Mouse (Mus musculus): ENCODE results near the gene Gm5447. TPM values are rescaled to one million over a fixed set of nuclear protein-coding genes. Genes with fewer than 3 reads are reported as not detected.

Gm5447 gene
- polyA plus RNA-seq, 1 experiment from 2014 or later, result 0.11 TPM

DNA sequence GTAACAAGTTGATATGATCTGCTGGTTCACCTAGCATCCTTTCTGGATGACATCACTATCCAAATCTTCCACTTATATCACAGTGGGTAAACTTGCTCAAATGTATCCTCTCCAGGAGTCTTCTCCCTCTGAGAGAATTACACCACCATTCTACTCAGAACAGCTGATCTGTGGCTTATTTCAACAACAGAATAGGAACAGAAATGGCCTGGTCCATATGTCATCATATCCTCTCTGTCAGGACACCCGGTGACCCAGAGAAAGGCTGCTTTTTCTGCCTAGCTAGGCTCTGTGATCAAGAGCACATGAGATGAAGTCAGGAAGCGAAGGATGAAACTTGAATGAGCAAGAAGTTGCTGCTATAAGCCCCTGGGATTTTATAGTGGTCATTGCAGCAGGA lies 13.7 kb downstream of the Gm5447 start:
- H3K9me3 ChIP-seq, result no peaks in the 10 kb centered on the region

DNA sequence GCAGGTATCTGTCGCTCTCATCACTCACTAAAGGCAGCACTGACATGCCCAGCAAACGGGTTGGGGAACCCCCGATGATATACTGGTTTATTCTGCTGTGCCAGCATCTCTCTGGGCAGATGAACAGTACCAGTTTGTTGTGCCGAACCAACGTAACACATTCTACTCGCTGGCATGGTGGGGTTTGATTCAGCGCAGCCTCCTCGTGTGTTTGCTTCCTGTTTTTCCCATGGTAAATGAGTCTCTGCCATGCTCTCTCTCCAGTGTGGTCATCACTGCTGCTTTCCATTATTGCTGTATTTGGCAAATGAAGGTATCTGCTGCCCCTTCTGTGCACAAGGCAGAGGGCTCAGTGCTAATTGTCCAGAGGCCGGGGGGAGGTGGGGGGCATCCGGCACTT lies 15.7 kb downstream of the Gm5447 start:
- 93% methylated on average over 10 of the region's 10 CpGs for WGBS

More for the DNA sequence above, 13.7 kb downstream of the Gm5447 start:
- WGBS, result 87% methylated on average over 2 of the region's 2 CpGs
- no peak for ATAC-seq
- no peaks in the 10 kb centered on the region for H3K36me3 ChIP-seq
- H3K27ac ChIP-seq, result no peak overlapping the region
- no peak overlapping the region for H3K9ac ChIP-seq (replicated peaks)
- no peak overlapping the region for H3K4me2 ChIP-seq (replicated peaks)
- H3K27me3 ChIP-seq, result peaks cover 15% of the 10 kb centered on the region
- H3K4me1 ChIP-seq (replicated peaks), result peaks cover 13% of the 10 kb centered on the region
- H3K4me3 ChIP-seq (replicated peaks), result no peak overlapping the region

DNA sequence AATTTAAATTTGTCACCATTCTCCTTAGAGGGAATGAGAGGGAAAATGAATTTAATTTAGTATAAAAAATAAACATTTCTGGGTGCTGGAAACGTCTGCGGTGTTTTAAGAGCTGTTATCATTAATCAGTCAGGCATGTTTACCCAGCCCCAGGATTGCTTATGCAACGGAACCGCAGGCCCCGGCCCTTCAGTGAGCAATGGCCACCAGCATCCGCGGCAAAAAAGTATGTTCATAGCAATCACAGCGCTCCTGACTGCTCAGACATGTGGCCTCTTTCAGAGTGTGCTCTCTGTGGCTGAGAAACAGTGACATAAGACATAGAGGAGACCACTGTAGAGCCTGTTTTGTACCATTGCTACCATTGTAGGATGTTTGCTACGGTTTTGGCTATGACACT lies 16.2 kb downstream of the Gm5447 start:
- no peaks in the 10 kb centered on the region for H3K9me3 ChIP-seq
- H3K4me1 ChIP-seq (replicated peaks), result peaks cover 11% of the 10 kb centered on the region
- H3K4me2 ChIP-seq (replicated peaks), result no peak overlapping the region
- no peaks in the 10 kb centered on the region for H3K36me3 ChIP-seq
- no peak overlapping the region for H3K4me3 ChIP-seq (replicated peaks)
- H3K9ac ChIP-seq (replicated peaks), result no peak overlapping the region
- H3K27me3 ChIP-seq, result peaks cover 12% of the 10 kb centered on the region
- WGBS, result 91% methylated on average over 9 of the region's 9 CpGs
- H3K27ac ChIP-seq, result no peak overlapping the region
- ATAC-seq, result no peak

More for the DNA sequence above, 15.7 kb downstream of the Gm5447 start:
- H3K4me2 ChIP-seq (replicated peaks), result no peak overlapping the region
- no peaks in the 10 kb centered on the region for H3K36me3 ChIP-seq
- H3K9ac ChIP-seq (replicated peaks), result no peak overlapping the region
- H3K27ac ChIP-seq, result no peak overlapping the region
- no peak overlapping the region for H3K4me3 ChIP-seq (replicated peaks)
- peaks cover 13% of the 10 kb centered on the region for H3K4me1 ChIP-seq (replicated peaks)
- peaks cover 14% of the 10 kb centered on the region for H3K27me3 ChIP-seq
- H3K9me3 ChIP-seq, result no peaks in the 10 kb centered on the region
- no peak for ATAC-seq

DNA sequence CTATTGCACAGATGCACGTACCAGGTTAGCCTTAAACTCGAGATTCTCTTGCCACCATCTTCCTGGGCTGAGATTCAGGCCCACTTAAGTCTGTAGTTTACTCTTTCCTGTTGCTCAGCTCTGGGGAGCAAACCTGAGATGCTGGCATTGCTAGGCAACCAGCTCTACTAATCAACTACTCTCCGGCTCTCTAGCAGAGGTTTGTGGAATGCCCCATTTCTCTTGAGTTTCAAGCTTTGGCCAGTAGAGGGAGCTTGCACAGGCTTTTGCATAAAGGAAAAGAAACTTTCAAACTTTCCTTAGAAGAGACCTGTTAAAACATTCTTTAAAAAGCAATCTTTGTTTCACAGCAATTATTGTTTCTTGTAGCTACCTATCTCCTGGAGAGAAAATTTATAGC lies 19.8 kb downstream of the Gm5447 start:
- H3K4me1 ChIP-seq (replicated peaks), result no peaks in the 10 kb centered on the region
- no peaks in the 10 kb centered on the region for H3K9me3 ChIP-seq
- no peaks in the 10 kb centered on the region for H3K27me3 ChIP-seq
- H3K9ac ChIP-seq (replicated peaks), result no peak overlapping the region
- ATAC-seq, result peak; percentile 71; the same call in 1 of the 2 replicates
- no peak overlapping the region for H3K4me2 ChIP-seq (replicated peaks)
- no peak overlapping the region for H3K4me3 ChIP-seq (replicated peaks)
- WGBS, result 30% methylated on average over 3 of the region's 3 CpGs
- H3K27ac ChIP-seq, result no peak overlapping the region
- H3K36me3 ChIP-seq, result no peaks in the 10 kb centered on the region

DNA sequence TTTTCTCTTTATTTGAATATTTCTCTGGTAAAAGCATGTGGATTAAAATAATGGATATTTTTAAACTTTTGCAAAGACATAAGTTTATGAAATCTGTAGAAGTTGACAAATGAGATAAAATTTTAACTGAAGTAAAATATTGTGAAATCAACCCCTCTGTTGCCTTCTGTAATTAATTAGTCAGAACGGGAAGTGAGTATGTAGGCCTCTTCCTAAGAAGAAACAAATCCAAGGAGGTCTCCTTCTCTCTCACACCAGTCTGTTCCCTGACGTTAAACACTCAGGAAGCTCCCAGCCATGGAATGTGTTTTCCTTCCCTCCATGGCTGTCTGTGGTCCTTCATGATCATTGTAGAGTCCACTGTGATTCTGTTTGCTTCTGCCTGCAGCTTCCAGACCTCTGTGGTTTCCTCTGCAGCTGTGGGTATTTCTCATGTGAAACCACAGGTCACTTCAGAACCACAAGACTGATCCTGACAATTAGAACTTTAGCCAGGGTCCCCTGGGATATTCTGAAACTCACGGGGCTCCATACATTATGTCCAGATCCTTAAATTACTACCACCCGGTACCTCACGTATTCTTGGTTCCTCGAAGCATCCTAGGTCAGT lies 20.4 kb downstream of the Gm5447 start:
- Histone ChIP-seq H3K9ac (replicated peaks) (no peak overlapping the region), H3K4me2 (replicated peaks) (no peak overlapping the region), H3K4me3 (replicated peaks) (no peak overlapping the region), H3K27ac (no peak overlapping the region), H3K9me3 (no peaks in the 10 kb centered on the region), H3K4me1 (replicated peaks) (no peaks in the 10 kb centered on the region), H3K36me3 (no peaks in the 10 kb centered on the region), H3K27me3 (no peaks in the 10 kb centered on the region)
- WGBS, result 82% methylated on average over 6 of the region's 6 CpGs
- no peak for ATAC-seq

DNA sequence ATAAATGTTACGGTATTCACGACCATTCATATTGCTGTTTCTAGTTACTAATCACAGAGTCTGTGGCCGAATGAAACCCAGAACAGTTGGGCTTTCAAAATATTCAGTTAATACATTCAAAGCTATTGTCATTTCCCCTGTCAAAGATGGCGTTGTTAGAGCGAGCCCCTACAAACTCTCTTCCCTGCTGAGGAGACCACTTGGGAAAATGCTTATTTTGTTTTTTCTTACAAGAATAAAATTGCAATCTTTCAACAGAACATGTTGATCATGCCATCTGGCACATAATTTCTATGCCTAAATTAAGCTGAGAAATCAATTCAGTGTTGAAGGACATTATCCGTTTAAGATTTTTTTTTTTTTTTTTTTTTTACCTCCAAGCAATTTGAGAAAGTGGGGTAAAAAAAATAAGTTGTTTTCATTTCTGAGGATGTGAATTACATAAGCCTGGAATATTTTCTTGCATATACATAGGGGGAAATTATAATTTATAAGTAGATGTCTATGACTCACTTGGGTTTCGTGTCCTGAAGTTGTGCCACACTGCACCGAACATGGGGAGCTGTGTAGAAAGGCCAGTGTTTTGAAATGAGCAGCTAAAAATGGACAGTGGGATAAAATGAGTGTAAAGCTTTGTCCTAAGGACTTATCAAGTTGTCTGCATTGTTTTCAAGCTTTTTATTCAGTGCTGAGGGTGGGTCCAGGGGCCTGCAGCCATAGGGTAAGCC lies 23.7 kb downstream of the Gm5447 start:
- no peak overlapping the region for H3K4me3 ChIP-seq (replicated peaks)
- H3K9me3 ChIP-seq, result no peaks in the 10 kb centered on the region
- H3K27me3 ChIP-seq, result no peaks in the 10 kb centered on the region
- no peaks in the 10 kb centered on the region for H3K36me3 ChIP-seq
- H3K9ac ChIP-seq (replicated peaks), result no peak overlapping the region
- 79% methylated on average over 8 of the region's 8 CpGs for WGBS
- no peak overlapping the region for H3K4me2 ChIP-seq (replicated peaks)
- no peaks in the 10 kb centered on the region for H3K4me1 ChIP-seq (replicated peaks)
- ATAC-seq, result no peak
- H3K27ac ChIP-seq, result no peak overlapping the region

DNA sequence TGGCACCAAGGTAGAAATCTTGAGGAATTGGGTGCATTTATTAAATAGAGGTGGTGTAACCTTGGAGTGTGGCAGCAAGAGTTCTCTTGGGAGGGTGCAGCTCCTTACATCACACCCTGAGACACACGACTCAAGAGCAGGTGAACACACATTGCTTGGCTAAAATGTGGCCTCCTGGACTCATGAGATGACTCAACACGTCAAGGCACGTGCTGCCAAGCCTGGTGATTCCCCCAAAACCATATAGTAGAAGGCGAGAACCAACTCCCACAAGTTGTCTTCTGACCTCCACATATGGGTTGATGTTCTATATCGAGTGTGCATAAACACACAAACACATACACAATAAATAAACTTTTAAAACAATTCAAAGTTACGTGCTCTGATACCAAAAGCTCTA lies 25.8 kb downstream of the Gm5447 start:
- H3K27me3 ChIP-seq, result no peaks in the 10 kb centered on the region
- H3K4me2 ChIP-seq (replicated peaks), result no peak overlapping the region
- no peak for ATAC-seq
- no peak overlapping the region for H3K4me3 ChIP-seq (replicated peaks)
- H3K27ac ChIP-seq, result no peak overlapping the region
- no peaks in the 10 kb centered on the region for H3K9me3 ChIP-seq
- no peaks in the 10 kb centered on the region for H3K36me3 ChIP-seq
- no peaks in the 10 kb centered on the region for H3K4me1 ChIP-seq (replicated peaks)
- no peak overlapping the region for H3K9ac ChIP-seq (replicated peaks)
- 85% methylated on average over 6 of the region's 6 CpGs for WGBS

DNA sequence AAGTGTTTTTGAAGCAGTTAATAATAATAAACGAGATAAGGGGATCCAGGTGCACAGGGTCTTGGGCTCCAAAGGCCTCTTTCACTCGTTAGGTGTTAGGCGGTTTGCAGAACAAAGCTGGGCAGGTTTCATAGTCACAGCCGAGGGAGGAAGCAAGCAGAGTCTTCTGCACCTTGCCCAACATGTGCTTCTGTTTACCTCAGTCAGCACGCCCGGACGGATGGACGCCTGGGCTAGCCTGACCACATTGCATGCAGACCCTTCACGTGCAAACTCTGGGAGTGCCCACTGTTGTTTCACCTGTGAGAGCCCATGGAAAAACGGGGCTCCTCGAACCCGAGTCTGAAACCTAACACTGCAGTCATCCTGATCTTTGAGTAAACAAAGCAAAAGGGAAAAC lies 30.5 kb downstream of the Gm5447 start:
- 69% methylated on average over 12 of the region's 12 CpGs for WGBS
- Histone ChIP-seq H3K4me3 (replicated peaks) (no peak overlapping the region), H3K9ac (replicated peaks) (no peak overlapping the region), H3K27ac (no peak overlapping the region), H3K9me3 (no peaks in the 10 kb centered on the region), H3K4me1 (replicated peaks) (no peaks in the 10 kb centered on the region), H3K27me3 (no peaks in the 10 kb centered on the region), H3K36me3 (no peaks in the 10 kb centered on the region), H3K4me2 (replicated peaks) (no peak overlapping the region)
- no peak for ATAC-seq

DNA sequence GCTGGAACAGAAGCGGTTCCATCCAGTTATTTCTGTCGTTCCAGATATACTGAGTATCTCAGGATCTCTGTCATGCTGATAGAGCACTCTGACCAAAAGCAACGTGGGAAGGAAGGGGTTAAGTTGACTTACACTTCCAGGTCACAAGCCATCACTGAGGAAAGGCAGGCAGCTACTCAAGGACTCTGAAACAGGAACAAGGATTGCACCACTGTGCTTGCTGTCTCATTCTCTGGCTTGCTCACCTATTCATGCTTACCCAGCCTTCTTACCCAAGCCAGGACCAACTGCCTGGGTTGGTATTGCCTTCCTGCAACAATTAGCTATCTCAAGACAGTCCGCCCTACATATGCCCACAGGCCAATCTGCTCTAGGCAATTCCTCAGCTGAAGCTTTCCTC lies 31.0 kb downstream of the Gm5447 start:
- H3K9me3 ChIP-seq, result no peaks in the 10 kb centered on the region
- ATAC-seq, result no peak
- no peaks in the 10 kb centered on the region for H3K36me3 ChIP-seq
- no peak overlapping the region for H3K4me2 ChIP-seq (replicated peaks)
- H3K27me3 ChIP-seq, result no peaks in the 10 kb centered on the region
- 76% methylated on average over 4 of the region's 4 CpGs for WGBS
- H3K27ac ChIP-seq, result no peak overlapping the region
- H3K9ac ChIP-seq (replicated peaks), result no peak overlapping the region
- no peak overlapping the region for H3K4me3 ChIP-seq (replicated peaks)
- H3K4me1 ChIP-seq (replicated peaks), result no peaks in the 10 kb centered on the region

DNA sequence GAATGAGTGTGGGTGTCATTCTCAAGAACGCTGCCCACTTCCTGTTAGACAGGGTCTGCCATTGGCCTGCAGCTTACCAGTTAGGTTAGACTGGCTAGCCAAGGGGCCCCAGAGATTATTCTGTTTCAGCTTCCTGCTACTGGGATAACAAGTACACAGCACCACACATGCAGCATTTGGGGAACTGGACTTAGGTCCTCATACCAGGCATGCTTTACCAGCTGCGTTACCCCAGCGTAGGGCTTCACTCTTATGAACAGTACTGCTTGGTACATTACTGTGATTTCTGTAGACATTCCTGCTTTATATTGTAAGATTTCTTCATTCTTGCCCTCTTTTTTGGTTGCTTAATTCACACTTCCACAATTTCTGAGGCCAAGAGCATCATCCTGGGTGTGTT lies 43.5 kb downstream of the Gm5447 start:
- Histone ChIP-seq H3K27ac (no peak overlapping the region), H3K9ac (replicated peaks) (no peak overlapping the region), H3K9me3 (no peaks in the 10 kb centered on the region), H3K27me3 (no peaks in the 10 kb centered on the region), H3K4me1 (replicated peaks) (no peaks in the 10 kb centered on the region), H3K36me3 (no peaks in the 10 kb centered on the region), H3K4me3 (replicated peaks) (no peak overlapping the region), H3K4me2 (replicated peaks) (no peak overlapping the region)
- no peak for ATAC-seq
- 95% methylated on average over 3 of the region's 3 CpGs for whole genome bisulfite sequencing

DNA sequence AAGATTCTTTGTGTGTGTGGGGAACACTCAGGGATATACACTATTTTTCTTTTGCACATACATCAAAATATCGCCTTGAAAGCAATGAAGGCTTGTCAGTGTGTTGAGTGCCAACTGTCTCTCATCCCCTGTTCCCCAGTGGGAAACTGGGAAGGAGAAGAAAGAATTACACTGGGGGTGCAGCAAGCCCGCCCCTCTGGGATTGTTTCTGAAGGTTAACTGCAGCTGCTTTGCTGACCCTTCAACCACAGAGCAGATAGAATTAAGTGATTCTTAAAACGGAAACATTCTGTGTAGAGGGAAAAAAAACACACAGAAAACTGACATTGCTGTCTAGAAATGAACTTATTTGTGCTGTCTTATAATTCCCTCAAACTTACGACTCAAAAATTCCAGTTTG lies 47.5 kb downstream of the Gm5447 start:
- Histone ChIP-seq H3K4me3 (replicated peaks) (no peak overlapping the region), H3K27me3 (no peaks in the 10 kb centered on the region), H3K4me1 (replicated peaks) (no peaks in the 10 kb centered on the region), H3K36me3 (no peaks in the 10 kb centered on the region), H3K9me3 (no peaks in the 10 kb centered on the region), H3K9ac (replicated peaks) (no peak overlapping the region), H3K4me2 (replicated peaks) (no peak overlapping the region), H3K27ac (no peak overlapping the region)
- no peak for ATAC-seq
- WGBS, result 68% methylated on average over 4 of the region's 4 CpGs

DNA sequence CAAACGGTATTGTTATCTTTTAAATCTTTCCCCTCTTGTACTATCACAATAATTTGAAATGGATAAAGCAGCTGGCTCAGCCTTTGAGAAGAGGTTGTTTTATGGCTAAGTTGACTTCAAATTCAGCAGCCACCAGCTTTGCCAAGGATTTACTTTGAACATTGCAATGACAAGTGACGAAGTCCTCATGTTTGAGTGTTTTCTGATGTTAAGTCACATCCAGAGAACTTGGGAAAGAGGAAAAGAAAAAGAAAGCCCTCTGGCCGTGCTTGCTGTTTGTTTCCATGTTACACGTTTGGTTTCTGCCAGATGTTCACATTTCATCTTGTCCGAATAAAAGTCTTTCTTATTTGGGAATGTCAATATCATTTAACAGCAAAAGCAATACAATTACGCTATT lies 47.9 kb downstream of the Gm5447 start:
- H3K27ac ChIP-seq, result no peak overlapping the region
- no peaks in the 10 kb centered on the region for H3K9me3 ChIP-seq
- H3K9ac ChIP-seq (replicated peaks), result no peak overlapping the region
- ATAC-seq, result no peak
- H3K4me3 ChIP-seq (replicated peaks), result no peak overlapping the region
- 85% methylated on average over 6 of the region's 6 CpGs for WGBS
- H3K27me3 ChIP-seq, result no peaks in the 10 kb centered on the region
- H3K36me3 ChIP-seq, result no peaks in the 10 kb centered on the region
- H3K4me2 ChIP-seq (replicated peaks), result no peak overlapping the region
- no peaks in the 10 kb centered on the region for H3K4me1 ChIP-seq (replicated peaks)

DNA sequence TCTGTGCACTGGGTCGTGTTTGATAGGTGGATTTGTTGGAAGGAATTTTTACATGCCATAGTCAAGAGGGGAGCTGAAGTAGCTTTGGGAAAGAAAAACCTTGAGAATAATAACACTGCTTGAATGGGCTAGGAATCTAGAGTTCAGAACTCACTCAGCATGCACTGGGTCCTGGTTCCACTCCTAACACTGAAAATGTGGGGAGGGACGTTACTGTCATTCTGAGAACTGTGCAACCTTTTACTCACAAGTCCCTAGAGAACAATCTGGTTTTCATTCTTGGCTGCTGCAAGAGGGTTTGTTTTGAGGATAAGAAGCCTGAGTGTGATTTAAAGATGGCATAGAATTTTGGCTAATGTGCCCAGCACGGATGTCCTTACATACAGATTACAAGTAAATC lies 49.7 kb downstream of the Gm5447 start:
- Histone ChIP-seq H3K27ac (no peak overlapping the region), H3K9me3 (no peaks in the 10 kb centered on the region), H3K27me3 (no peaks in the 10 kb centered on the region), H3K4me1 (replicated peaks) (no peaks in the 10 kb centered on the region), H3K9ac (replicated peaks) (no peak overlapping the region), H3K4me3 (replicated peaks) (no peak overlapping the region), H3K4me2 (replicated peaks) (no peak overlapping the region), H3K36me3 (no peaks in the 10 kb centered on the region)
- WGBS, result 83% methylated on average over 3 of the region's 3 CpGs
- no peak for ATAC-seq

All from midbrain, embryonic 13.5 days (tissue).